Mouse (Mus musculus) bone marrow macrophage, adult 2 months (primary cell): Measurements from ENCODE around the gene Fermt3.

ENCODE experiments used
- CTCF ChIP-seq: IDR thresholded peaks from 2 replicates; pipeline ENCODE4 v1.5.1; 2012; ENCODE audit warnings: low read depth, mild to moderate bottlenecking, low read length, moderate library complexity
- POLR2A ChIP-seq: IDR thresholded peaks from 2 replicates; pipeline ENCODE4 v1.6.1; 2012; ENCODE audit warnings: mild to moderate bottlenecking, low read depth, low read length, borderline replicate concordance

- TF ChIP-seq CTCF: no peak
- no peak for TF ChIP-seq POLR2A
Measured at GRCm38 (mm10) chr19:6952712-6953037, 66.6 kb downstream of the Fermt3 start.
